Mouse (Mus musculus) thymus, adult 2 months (tissue): ENCODE data around the gene Lyrm9. TPM values are rescaled to one million over a fixed set of nuclear protein-coding genes. Genes with fewer than 3 reads are reported as not detected.

ENCODE experiments used
- DNase-seq: peaks from one replicate; pipeline ENCODE4 v3.0.0; 2021
- H3K27ac ChIP-seq: fragments of 200-500 bp; 2 replicates; pipeline ENCODE4 v1.5.1; 2012; ENCODE audit warnings: low read length, control low read depth; ENCODE audit not compliant: control insufficient read depth, insufficient read depth
- H3K27me3 ChIP-seq: fragments of 200-500 bp; 2 replicates; pipeline ENCODE4 v1.6.1; 2012; ENCODE audit warnings: mild to moderate bottlenecking, low read length, moderate library complexity, mixed read lengths; ENCODE audit not compliant: control insufficient read depth, insufficient read depth
- H3K36me3 ChIP-seq: fragments of 200-500 bp; 2 replicates; pipeline ENCODE4 v1.6.1; 2012; ENCODE audit warnings: mild to moderate bottlenecking, low read length, moderate library complexity; ENCODE audit not compliant: control insufficient read depth, insufficient read depth
- H3K4me1 ChIP-seq: fragments of 200-500 bp; replicated peaks from 2 replicates; pipeline ENCODE4 v1.6.1; 2012; ENCODE audit warnings: low read length; ENCODE audit not compliant: control insufficient read depth, insufficient read depth
- H3K4me3 ChIP-seq: fragments of 200-500 bp; 2 replicates; pipeline ENCODE4 v1.5.1; 2012; ENCODE audit warnings: mild to moderate bottlenecking, low read length, control low read depth, moderate library complexity; ENCODE audit not compliant: control insufficient read depth, insufficient read depth
- CTCF ChIP-seq: fragments of 200-500 bp; IDR thresholded peaks from 2 replicates; pipeline ENCODE4 v1.5.1; 2012; ENCODE audit warnings: mild to moderate bottlenecking, control low read depth, low read length, moderate library complexity, borderline replicate concordance; ENCODE audit not compliant: control insufficient read depth, poor library complexity, insufficient read depth; ENCODE audit errors: extremely low read depth
- POLR2A ChIP-seq: fragments of 200-500 bp; IDR thresholded peaks from 2 replicates; pipeline ENCODE4 v1.6.1; 2012; ENCODE audit warnings: mild to moderate bottlenecking, low read length, control low read depth, moderate library complexity; ENCODE audit not compliant: control insufficient read depth, poor library complexity, insufficient read depth; ENCODE audit errors: extremely low read depth
- WGBS: fragments of 180-500 bp; shearing (Covaris S2); methylation state at CpG from one replicate; pipeline ENCODE4 v1.1.7; 2018; 5-methylcytosine and 5-hydroxymethylcytosine counted together
- polyA plus RNA-seq: library from polyadenylated mRNA; depleted of rRNA; stranded (reverse); fragments of >200 nt; gene quantifications from 2 replicates; pipeline ENCODE4 v1.2.3, GENCODE M21; 2012; rRNA removed

Lyrm9 gene
- polyA plus RNA-seq, 1 experiment: 28.1 TPM

DNA sequence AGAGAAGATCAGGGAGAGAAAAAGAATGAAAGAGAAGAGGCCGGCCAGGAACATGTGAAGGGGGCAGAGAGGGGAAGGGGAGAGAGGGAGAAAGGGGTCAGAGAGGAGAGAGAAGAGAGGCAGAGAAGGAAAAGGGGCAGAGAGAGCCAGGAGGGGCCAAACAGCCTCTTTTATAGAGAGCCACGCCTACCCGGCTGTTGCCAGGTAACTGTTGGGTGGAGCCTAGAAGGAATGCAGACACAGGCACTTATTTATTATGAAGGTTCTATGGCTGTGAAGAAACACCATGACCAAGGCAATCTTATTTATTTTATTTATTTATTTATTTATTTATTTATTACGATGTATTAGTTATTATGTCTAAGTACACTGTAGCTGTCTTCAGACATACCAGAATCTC, 44.5 kb downstream of the Lyrm9 start:
- 96% methylated on average over 4 of the region's 4 CpGs for WGBS
- H3K36me3 ChIP-seq: no peaks in the 10 kb centered on the region
- TF ChIP-seq CTCF (no peak), POLR2A (no peak)
- H3K4me1 ChIP-seq: peaks cover 3% of the 10 kb centered on the region
- no peak overlapping the region for H3K27ac ChIP-seq
- DNase-seq: no peak
- no peak overlapping the region for H3K4me3 ChIP-seq
- no peaks in the 10 kb centered on the region for H3K27me3 ChIP-seq

GRCm38 (mm10) chr11:78872782-78873181, 46.4 kb downstream of the Lyrm9 start:
- no peak overlapping the region for H3K4me3 ChIP-seq
- 91% methylated on average over 2 of the region's 2 CpGs for WGBS
- no peak overlapping the region for H3K27ac ChIP-seq
- H3K36me3 ChIP-seq: no peaks in the 10 kb centered on the region
- DNase-seq: no peak
- no peaks in the 10 kb centered on the region for H3K27me3 ChIP-seq
- H3K4me1 ChIP-seq: peaks cover 3% of the 10 kb centered on the region
- TF ChIP-seq POLR2A (no peak), CTCF (no peak)

GRCm38 (mm10) chr11:78879727-78880126, 53.3 kb downstream of the Lyrm9 start:
- DNase-seq: no peak
- H3K4me1 ChIP-seq: no peaks in the 10 kb centered on the region
- H3K4me3 ChIP-seq: no peak overlapping the region
- no peak overlapping the region for H3K27ac ChIP-seq
- TF ChIP-seq POLR2A: no peak
- TF ChIP-seq CTCF: no peak
- H3K27me3 ChIP-seq: no peaks in the 10 kb centered on the region
- WGBS: 97% methylated on average over 3 of the region's 3 CpGs
- H3K36me3 ChIP-seq: no peaks in the 10 kb centered on the region

- WGBS: 95% methylated on average over 1 of the region's 1 CpGs
- Histone ChIP-seq H3K4me1 (peaks cover 11% of the 10 kb centered on the region), H3K36me3 (no peaks in the 10 kb centered on the region), H3K27ac (no peak overlapping the region), H3K4me3 (no peak overlapping the region), H3K27me3 (no peaks in the 10 kb centered on the region)
- TF ChIP-seq POLR2A (no peak), CTCF (no peak)
- DNase-seq: no peak
These were observed 60.3 kb downstream of the Lyrm9 start for GRCm38 (mm10) chr11:78886693-78887092.

DNA sequence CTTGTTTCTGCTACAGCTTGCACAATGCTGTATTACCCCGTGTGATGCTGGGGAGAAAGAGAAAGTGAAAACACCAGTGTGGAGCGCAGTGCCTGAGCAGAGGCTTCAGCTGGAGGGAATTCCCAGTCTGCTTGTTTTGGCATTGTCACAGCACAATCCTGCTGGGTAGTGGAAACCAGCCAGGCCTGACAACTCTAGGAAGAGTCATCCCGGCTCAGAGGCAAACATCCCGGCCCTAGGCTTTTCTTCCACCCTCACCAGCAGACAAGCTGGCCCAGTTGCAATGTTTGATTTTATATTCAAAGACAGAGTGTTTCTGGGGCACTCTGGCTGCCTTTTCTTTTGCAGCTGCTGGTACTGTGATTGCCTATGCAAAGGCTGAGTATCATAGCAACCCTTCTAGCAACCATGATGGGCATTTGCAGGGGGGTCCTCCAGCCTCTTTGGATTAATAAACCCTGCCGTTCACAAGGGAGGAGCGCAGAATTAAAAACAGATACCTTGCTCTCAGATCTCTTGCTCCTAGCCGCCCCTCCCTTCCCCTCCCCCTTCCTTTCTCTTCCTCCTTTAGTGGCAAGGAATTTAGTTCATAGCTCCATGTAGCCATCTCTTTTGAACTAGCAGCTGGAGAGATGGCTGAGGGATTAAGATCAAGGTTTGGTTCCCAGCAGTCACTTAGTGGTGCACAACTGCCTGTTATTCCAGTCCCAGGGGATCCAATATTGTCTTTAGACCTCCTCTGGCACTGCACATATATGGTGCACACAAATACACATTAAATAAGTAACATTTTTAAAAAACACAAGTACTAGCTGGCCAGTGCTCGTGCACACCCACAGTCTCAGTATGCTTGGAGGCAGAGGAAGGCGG, 61.0 kb downstream of the Lyrm9 start:
- Histone ChIP-seq H3K36me3 (no peaks in the 10 kb centered on the region), H3K27ac (peak overlapping the region; percentile 27; the same call in 1 of the 2 replicates), H3K4me1 (peaks cover 11% of the 10 kb centered on the region), H3K4me3 (peak overlapping the region; percentile 27; the same call in 1 of the 2 replicates), H3K27me3 (no peaks in the 10 kb centered on the region)
- peak; percentile 10 for DNase-seq
- TF ChIP-seq CTCF: no peak
- TF ChIP-seq POLR2A: no peak
- WGBS: 50% methylated on average over 9 of the region's 9 CpGs

- 96% methylated on average over 4 of the region's 4 CpGs for WGBS
- Histone ChIP-seq H3K4me1 (peaks cover 11% of the 10 kb centered on the region), H3K36me3 (no peaks in the 10 kb centered on the region), H3K27me3 (no peaks in the 10 kb centered on the region), H3K4me3 (no peak overlapping the region), H3K27ac (no peak overlapping the region)
- TF ChIP-seq POLR2A (no peak), CTCF (no peak)
- DNase-seq: no peak
These were observed 62.8 kb downstream of the Lyrm9 start for GRCm38 (mm10) chr11:78889156-78889555.

Other genes with a start within 250 kb of the Lyrm9 start
- 46.7 and 52.6 TPM in 2 replicates for gene Nlk, start 129.2 kb upstream of the Lyrm9 start, polyA plus RNA-seq
- gene Ccnq, start 74.9 kb upstream of the Lyrm9 start, polyA plus RNA-seq: 75.6 and 78.7 TPM in 2 replicates
- 8.2 and 8.3 TPM in 2 replicates for gene Nos2, start 94.2 kb downstream of the Lyrm9 start, polyA plus RNA-seq
- gene Lgals9, start 158.4 kb downstream of the Lyrm9 start, polyA plus RNA-seq: 589 and 601 TPM in 2 replicates